Mouse (Mus musculus) mature B cell (primary cell): ENCODE results near the gene Tcte2.
"Not testable (repeated sequence)": the region's sequence is repeated elsewhere in the genome, so short reads cannot be mapped to it uniquely, and the experiment has no call there.

Source experiments
- in situ Hi-C: fragments of 300-500 bp; cut with MboI; formaldehyde crosslinking; loops from 2 replicates; pipeline ENCODE4 v1.14.3; 2019

Gene Tcte2

DNA sequence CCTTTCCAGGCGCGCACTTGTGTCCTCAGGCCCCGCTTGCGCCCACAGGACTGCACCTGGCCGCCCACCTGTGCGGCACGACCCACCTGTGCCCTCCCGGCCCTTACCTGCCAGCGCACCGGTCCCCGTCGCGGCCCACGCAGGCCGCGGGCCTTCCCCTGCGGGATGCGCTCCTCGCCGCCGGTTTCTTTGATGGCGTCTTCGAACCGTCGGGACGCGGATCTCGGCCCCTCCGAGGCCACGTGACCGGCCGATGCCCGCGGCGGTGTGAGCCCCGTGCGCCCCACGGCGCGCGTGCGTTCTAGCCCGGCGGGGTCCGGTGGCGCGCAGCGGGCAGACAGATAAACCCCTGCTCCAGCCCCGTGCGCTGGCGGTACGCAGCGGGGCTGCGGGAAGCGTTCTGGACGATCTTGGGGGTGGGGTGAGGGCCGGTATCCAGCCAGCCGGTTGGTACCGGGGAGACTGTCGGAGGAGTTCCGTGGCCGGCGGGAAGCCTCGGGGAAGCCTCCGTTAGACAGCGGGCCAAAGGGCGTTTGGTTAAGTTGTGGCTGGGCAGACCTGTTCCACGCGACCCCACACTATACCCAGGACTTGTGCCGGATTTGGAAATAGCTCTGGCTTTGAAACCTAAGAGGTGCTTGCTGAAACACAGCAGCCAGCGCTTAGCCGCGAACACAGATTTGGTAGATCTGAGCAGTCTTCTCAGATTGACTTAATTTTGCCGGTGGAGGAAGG lies at the start of gene Tcte2:
Tcte2 (minus strand) TSS at position 647 of the 735 bp plus-strand sequence.
- in situ Hi-C loops: no loop called here

- in situ Hi-C loops: no loop called here
Observed at GRCm38 (mm10) chr17:13806016-13806415, 44.4 kb upstream of the Tcte2 start.

DNA sequence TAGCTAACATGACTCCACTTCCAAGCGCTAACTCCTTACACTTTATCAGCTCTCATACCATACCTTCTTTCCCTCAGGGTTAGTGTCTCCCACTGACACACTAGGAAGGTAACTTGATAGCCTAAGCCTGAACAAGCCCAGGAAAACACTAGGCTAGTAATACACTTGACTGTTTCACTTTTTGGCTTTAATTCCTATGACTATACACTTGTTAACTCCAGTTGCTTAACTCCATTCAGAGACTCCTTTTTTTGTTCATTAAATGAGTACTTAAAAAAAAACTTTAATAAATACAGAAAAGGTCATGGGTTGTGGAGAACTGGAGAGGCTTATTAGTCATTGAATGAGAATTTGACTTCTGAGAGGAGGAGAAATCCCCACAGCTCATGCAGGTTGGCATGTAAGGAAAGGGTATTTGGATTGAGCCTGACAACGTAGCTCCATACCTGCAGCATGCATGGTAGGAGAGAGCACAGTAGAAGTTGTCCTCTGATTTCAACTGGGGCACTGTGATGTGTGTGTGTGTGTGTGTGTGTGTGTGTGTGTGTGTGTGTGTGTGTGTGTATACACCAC lies 41.3 kb upstream of the Tcte2 start:
- in situ Hi-C loops: no loop called here

GRCm38 (mm10) chr17:13797691-13798090 lies 36.1 kb upstream of the Tcte2 start:
- in situ Hi-C loops: no loop called here

GRCm38 (mm10) chr17:13790033-13790432 lies 28.4 kb upstream of the Tcte2 start:
- in situ Hi-C loops: not testable (repeated sequence)

- in situ Hi-C loops: no loop called here
Observed at GRCm38 (mm10) chr17:13783469-13783868, 21.8 kb upstream of the Tcte2 start.

DNA sequence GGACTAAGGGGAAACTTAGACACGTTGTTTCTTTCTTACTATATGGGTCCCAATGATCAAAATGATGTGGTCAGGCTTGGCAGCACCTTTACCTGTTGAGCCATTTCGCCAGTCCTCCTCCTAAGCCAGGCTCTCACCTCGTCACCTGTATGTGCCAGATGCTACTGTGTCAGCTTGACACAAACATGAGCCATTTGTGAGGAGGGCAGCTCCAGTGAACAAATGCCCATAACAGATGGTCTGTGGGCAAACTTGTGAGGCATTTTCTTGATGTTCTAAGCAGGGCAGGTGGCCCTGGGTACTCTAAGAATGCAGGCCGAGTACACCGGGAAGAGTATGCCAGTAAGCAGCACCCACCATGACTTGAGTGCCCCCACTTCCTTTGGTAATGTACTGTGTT lies 20.3 kb upstream of the Tcte2 start:
- in situ Hi-C loops: no loop called here

DNA sequence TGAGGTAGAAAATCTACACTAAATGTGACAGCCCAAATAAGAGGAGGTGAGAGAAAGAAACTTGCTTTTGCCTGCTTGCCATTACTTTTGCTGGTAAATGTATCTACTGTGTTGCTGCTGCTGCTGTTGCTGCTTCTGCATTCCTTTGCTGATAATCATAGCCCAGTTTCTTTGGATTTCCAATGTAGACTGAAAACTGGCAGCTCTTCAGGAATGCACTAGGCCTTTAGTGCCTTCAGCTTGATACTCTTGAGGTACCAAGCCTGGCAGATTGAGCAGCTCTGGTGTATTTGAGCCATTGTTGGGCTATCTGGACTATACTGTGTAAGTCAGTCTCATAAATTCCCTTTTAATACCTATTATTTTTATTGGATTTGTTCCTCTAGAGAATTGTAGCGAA lies 17.2 kb upstream of the Tcte2 start:
- in situ Hi-C loops: no loop called here

GRCm38 (mm10) chr17:13777676-13778075 lies 16.1 kb upstream of the Tcte2 start:
- in situ Hi-C loops: no loop called here

GRCm38 (mm10) chr17:13769256-13769655 lies 7.6 kb upstream of the Tcte2 start:
- in situ Hi-C loops: no loop called here

- in situ Hi-C loops: no loop called here
Observed at GRCm38 (mm10) chr17:13768531-13768930, 6.9 kb upstream of the Tcte2 start.

DNA sequence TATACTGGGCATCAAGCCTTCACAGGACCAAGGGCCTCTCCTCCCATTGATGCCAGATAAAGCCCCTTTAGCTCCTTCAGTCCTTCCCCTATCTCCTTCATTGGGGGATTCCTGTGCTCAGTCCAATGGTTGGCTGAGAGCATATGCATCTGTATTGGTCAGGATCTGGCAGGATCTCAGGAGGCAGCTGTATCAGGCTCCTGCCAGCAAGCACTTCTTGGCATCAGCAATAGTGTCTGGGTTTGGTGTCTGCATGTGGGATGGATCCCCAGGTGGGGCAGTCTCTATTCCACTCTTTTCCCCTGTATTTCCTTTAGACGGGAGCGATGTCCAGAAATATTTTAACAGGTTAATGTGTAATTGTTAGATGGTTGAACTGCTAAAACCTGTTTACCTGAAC lies 3.3 kb upstream of the Tcte2 start:
- in situ Hi-C loops: not testable (repeated sequence)

DNA sequence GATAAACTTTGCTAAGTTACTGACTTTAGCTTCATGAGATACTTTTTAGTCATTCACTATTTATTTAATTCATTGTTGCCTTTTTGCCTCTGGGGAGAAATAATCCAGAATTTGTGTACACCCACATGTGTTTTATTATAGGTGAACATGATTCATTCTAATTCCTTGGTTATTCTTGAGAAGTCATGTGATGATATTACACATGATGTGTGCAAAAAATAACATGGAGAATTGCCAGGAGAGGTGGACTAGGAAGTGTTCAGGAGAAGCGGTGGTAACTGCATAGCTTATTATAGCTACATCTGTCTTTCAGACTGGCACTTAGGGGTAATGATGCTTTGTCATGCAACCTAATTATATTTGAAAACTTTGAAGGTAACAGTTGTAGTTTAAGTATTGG lies 2.2 kb upstream of the Tcte2 start:
- in situ Hi-C loops: no loop called here

DNA sequence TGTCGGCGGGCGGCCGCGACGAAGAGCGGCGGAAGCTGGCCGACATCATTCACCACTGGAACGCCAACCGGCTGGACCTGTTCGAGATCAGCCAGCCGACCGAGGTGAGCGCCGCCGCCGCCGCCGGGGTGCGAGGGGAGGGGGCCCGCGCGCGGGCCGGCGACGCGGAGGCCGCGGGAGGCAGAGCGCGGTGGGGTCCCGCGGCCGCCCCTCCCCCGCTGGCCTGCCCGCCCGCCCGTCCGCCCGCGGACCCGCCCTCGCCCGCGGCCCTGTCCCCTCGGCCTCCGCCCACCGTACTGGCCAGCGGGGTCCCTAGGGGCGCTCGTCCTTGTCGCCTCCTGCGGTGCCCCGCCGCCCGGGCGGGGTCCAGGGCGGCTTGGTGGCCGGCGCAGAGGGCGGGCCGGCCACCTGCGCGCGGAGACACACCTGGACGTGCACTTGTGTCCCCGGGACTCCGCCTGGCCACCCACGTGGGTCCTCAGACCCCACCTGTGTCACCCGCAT lies 898 bp downstream of the Tcte2 start:
- in situ Hi-C loops: no loop called here

- in situ Hi-C loops: no loop called here
Observed at GRCm38 (mm10) chr17:13759853-13760627, 1.6 kb downstream of the Tcte2 start, which contains the start of gene Afdn. Gene Afdn, plus strand, starts transcription at chr17:13760539.

GRCm38 (mm10) chr17:13759156-13759852 lies 2.3 kb downstream of the Tcte2 start:
- in situ Hi-C loops: no loop called here

GRCm38 (mm10) chr17:13758586-13758985 lies 3.0 kb downstream of the Tcte2 start:
- in situ Hi-C loops: no loop called here

GRCm38 (mm10) chr17:13754940-13755339 lies 6.7 kb downstream of the Tcte2 start:
- in situ Hi-C loops: no loop called here

DNA sequence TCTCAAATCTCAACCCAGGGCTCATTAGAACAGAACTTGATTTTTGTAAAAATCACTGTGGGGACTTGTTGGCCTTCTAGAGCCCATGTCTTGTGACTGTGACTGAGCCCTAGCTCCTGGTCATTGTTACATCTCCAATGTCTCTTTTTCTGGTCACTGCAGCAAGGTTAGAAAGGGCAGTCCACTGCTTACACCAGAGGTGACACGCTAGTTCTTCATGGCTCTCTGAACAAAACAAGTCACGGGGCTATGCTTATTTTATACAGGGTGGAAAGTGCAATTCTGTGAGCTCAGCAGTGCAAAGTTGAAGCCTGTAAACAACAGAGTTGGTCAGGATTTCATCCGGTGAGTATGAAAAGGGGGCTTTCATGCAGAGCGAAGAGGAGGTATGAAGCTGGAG lies 7.7 kb downstream of the Tcte2 start:
- in situ Hi-C loops: no loop called here

DNA sequence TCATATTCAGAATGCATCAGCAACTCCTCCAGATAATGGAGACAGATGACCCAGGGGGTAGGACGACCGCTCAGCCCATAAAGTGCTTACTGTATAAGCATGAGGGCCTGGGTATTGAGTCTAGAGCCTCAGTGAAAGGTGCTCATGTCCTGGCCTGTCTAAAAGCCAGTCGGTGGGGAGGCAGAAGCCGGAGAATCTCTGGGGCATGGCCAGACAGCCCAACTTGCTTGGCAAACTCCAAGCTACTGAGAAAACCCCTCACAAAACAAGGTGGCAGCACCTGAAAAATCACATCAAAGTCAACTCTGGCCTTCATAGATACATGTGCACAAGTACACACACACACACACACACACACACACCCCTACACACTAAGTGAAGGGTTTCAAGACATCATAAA lies 12.6 kb downstream of the Tcte2 start:
- in situ Hi-C loops: no loop called here

- in situ Hi-C loops: no loop called here
Observed at GRCm38 (mm10) chr17:13747681-13748080, 13.9 kb downstream of the Tcte2 start.

GRCm38 (mm10) chr17:13746330-13746729 lies 15.3 kb downstream of the Tcte2 start:
- in situ Hi-C loops: no loop called here
